Comparison of ENCODE assay signal across 23 mouse cellular contexts in the genomic region with DNA sequence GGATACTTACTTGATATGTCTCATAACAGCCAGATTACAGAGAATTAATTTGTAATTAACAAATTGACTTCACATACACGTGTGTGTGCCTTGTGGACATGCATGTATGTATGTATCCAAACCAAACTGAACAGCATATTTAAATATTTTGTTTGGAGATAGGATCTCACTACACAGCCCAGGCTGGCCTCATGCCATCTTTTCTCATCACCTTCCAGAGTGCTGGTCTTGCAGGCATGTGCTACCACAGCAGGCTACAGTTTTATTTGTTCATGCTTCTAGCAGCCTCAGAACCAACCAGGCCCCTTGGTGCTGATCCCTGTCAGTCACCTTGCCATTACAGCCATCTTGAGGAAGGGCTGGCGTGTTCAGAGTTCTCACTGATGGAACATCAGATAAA.
A peak's percentile ranks its signal among the peaks of the same experiment; 100 is the strongest.
DNase-seq lines count a peak whose midpoint lies in the region; ATAC-seq and TF ChIP-seq lines count a peak whose summit lies in the region.
"Had no signal": no experiment of that assay in that cellular context is flagged by ENCODE, and none has a peak within 500 bp of the region (broad histone marks: within the 10 kb centered on the region; RNA-seq: fewer than 3 reads in every experiment).

No protein-coding gene starts in this region.

- no peak overlapping the region for H3K27ac ChIP-seq in forebrain, postnatal 0 days (ENCODE audit: low read depth, low read length)
- H3K27ac ChIP-seq in forebrain, embryonic 11.5 days (ENCODE audit: low read depth, low read length) = no peak overlapping the region
- H3K27ac ChIP-seq in spleen, adult 2 months (ENCODE audit: insufficient read depth, low read length) = peak overlapping the region; percentile 61
- H3K27ac ChIP-seq: embryonic facial prominence, embryonic 12.5 days; embryonic facial prominence, embryonic 15.5 days; forebrain, embryonic 12.5 days; heart, embryonic 15.5 days; hindbrain, embryonic 10.5 days; hindbrain, embryonic 14.5 days had no signal

- no peak for TF ChIP-seq POLR2A in spleen, adult 2 months (IDR thresholded peaks at IDR 0.05; ENCODE audit: low read depth, low read length)

- TF ChIP-seq CTCF in forebrain, postnatal 0 days (IDR thresholded peaks at IDR 0.05; ENCODE audit: low read depth) = no peak
- TF ChIP-seq CTCF in spleen, adult 2 months (IDR thresholded peaks at IDR 0.05; ENCODE audit: extremely low read depth, insufficient read depth, insufficient read length, insufficient replicate concordance) = no peak

- no peaks in the 10 kb centered on the region for H3K9me3 ChIP-seq in forebrain, postnatal 0 days (ENCODE audit: low read length)
- no peaks in the 10 kb centered on the region for H3K9me3 ChIP-seq in forebrain, embryonic 11.5 days (ENCODE audit: control insufficient read depth, low read length)
- H3K9me3 ChIP-seq: embryonic facial prominence, embryonic 12.5 days; embryonic facial prominence, embryonic 15.5 days; forebrain, embryonic 12.5 days; heart, embryonic 12.5 days; heart, embryonic 15.5 days; hindbrain, embryonic 10.5 days had no signal

- WGBS in forebrain, postnatal 0 days = 52% methylated on average over 2 of the region's 2 CpGs
- whole genome bisulfite sequencing in forebrain, embryonic 11.5 days = 87% methylated on average over 2 of the region's 2 CpGs
- WGBS in spleen, adult 2 months = 83% methylated on average over 2 of the region's 2 CpGs

- no peaks in the 10 kb centered on the region for H3K27me3 ChIP-seq in forebrain, postnatal 0 days (ENCODE audit: insufficient read depth, low read length)
- H3K27me3 ChIP-seq in forebrain, embryonic 11.5 days (ENCODE audit: control insufficient read depth, insufficient read depth, low read length) = no peaks in the 10 kb centered on the region
- no peaks in the 10 kb centered on the region for H3K27me3 ChIP-seq in spleen, adult 2 months (ENCODE audit: control insufficient read depth, insufficient read depth, low read length)
- H3K27me3 ChIP-seq: embryonic facial prominence, embryonic 12.5 days; embryonic facial prominence, embryonic 15.5 days; heart, embryonic 12.5 days; heart, embryonic 15.5 days; Patski had no signal

- no peak overlapping the region for H3K4me3 ChIP-seq in forebrain, postnatal 0 days (ENCODE audit: low read depth, low read length)
- H3K4me3 ChIP-seq in forebrain, embryonic 11.5 days (ENCODE audit: low read depth, low read length) = no peak overlapping the region
- no peak overlapping the region for H3K4me3 ChIP-seq in spleen, adult 2 months (ENCODE audit: extremely low read depth, insufficient read depth, insufficient read length)
- H3K4me3 ChIP-seq: embryonic facial prominence, embryonic 12.5 days; embryonic facial prominence, embryonic 15.5 days; forebrain, embryonic 12.5 days; heart, embryonic 12.5 days; heart, embryonic 15.5 days; hindbrain, embryonic 10.5 days had no signal

- 0 out of 2 replicates have a peak, but pooled peaks have one; percentile 10 for ATAC-seq in forebrain, postnatal 0 days
- ATAC-seq in forebrain, embryonic 11.5 days (replicated peaks; ENCODE audit: low FRiP score) = no peak
- ATAC-seq: intestine, postnatal 0 days; Patski had no signal

- no peak overlapping the region for H3K9ac ChIP-seq in forebrain, postnatal 0 days
- no peak overlapping the region for H3K9ac ChIP-seq in forebrain, embryonic 11.5 days (ENCODE audit: low read length)
- H3K9ac ChIP-seq: embryonic facial prominence, embryonic 12.5 days; embryonic facial prominence, embryonic 15.5 days; forebrain, embryonic 12.5 days; heart, embryonic 12.5 days; heart, embryonic 15.5 days; hindbrain, embryonic 14.5 days had no signal

- H3K36me3 ChIP-seq in forebrain, postnatal 0 days (ENCODE audit: insufficient read depth) = no peaks in the 10 kb centered on the region
- H3K36me3 ChIP-seq in forebrain, embryonic 11.5 days (ENCODE audit: control insufficient read depth, insufficient read depth, low read length) = no peaks in the 10 kb centered on the region
- no peaks in the 10 kb centered on the region for H3K36me3 ChIP-seq in spleen, adult 2 months (ENCODE audit: control insufficient read depth, insufficient read depth, low read length)
- H3K36me3 ChIP-seq: embryonic facial prominence, embryonic 12.5 days; embryonic facial prominence, embryonic 15.5 days; forebrain, embryonic 12.5 days; heart, embryonic 12.5 days; heart, embryonic 15.5 days; hindbrain, embryonic 10.5 days had no signal

- DNase-seq in cerebellum, postnatal 10 days = peak; percentile 70 to 71
- no peak for DNase-seq in cerebellum, adult 11-12 months
- no peak for DNase-seq in forebrain, postnatal 0 days
- DNase-seq in forebrain, embryonic 11.5 days (ENCODE audit: low spot score) = no peak
- no peak for DNase-seq in spleen, adult 2 months (ENCODE audit: low read depth in 1 of 2, low spot score in 2 of 2)
- DNase-seq in spleen, adult 12 weeks (ENCODE audit: low spot score) = no peak
- peak; percentile 6 for DNase-seq in MN1 (ENCODE audit: low spot score)
- DNase-seq: adrenal gland, postnatal 10 days; cerebellum, adult 2 months; cerebellum, adult 9-11 months; gastrocnemius, postnatal 25 days; heart, adult 18-20 months; heart, postnatal 10 days; heart, postnatal 36 days had no signal

- H3K4me1 ChIP-seq in forebrain, postnatal 0 days (ENCODE audit: insufficient read depth) = peaks cover 11% of the 10 kb centered on the region
- peaks cover 20% of the 10 kb centered on the region for H3K4me1 ChIP-seq in forebrain, embryonic 11.5 days (replicated peaks; ENCODE audit: control insufficient read depth, insufficient read depth, low read length)
- H3K4me1 ChIP-seq in spleen, adult 2 months (ENCODE audit: control insufficient read depth, insufficient read depth, insufficient read length) = peaks cover 27% of the 10 kb centered on the region
- H3K4me1 ChIP-seq: embryonic facial prominence, embryonic 12.5 days; embryonic facial prominence, embryonic 15.5 days; heart, embryonic 12.5 days; heart, embryonic 15.5 days had no signal

- no peak overlapping the region for H3K4me2 ChIP-seq in forebrain, postnatal 0 days (ENCODE audit: low read depth)
- H3K4me2 ChIP-seq in forebrain, embryonic 11.5 days (ENCODE audit: low read depth, low read length, severe bottlenecking) = no peak overlapping the region
- H3K4me2 ChIP-seq: embryonic facial prominence, embryonic 12.5 days; embryonic facial prominence, embryonic 15.5 days; forebrain, embryonic 12.5 days; heart, embryonic 12.5 days; heart, embryonic 15.5 days; hindbrain, embryonic 14.5 days had no signal

Comparison
In these comparisons a context has a peak if more than half of its experiments do, and no peak if none do; other contexts are left out.
1. DNase-seq: peak in cerebellum, postnatal 10 days (2 of 2) and MN1 (single experiment); none in cerebellum, adult 11-12 months (single experiment), forebrain, postnatal 0 days (single experiment), forebrain, embryonic 11.5 days (single experiment), spleen, adult 2 months (0 of 2) and spleen, adult 12 weeks (single experiment).